Mouse (Mus musculus) midbrain, embryonic 16.5 days (tissue): ENCODE results near the gene Cldnd2. TPM values are rescaled to one million over a fixed set of nuclear protein-coding genes. Genes with fewer than 3 reads are reported as not detected.
"Not testable (repeated sequence)": the region's sequence is repeated elsewhere in the genome, so short reads cannot be mapped to it uniquely, and the experiment has no call there.

Experiments used
- ATAC-seq: fragments of 200-750 bp; cut with Nextera tagmentation; 2 replicates; pipeline ENCODE4 v1.8.0; 2017; ENCODE audit warnings: moderate TSS enrichment
- H3K27ac ChIP-seq: fragments of 300-500 bp; sonication (generic); 2 replicates; pipeline ENCODE4 v1.5.1; 2014; ENCODE audit warnings: mild to moderate bottlenecking, low read length, mixed read lengths
- H3K27me3 ChIP-seq: fragments of 300-500 bp; sonication (generic); 2 replicates; pipeline ENCODE4 v1.6.1; 2014; ENCODE audit warnings: low read depth, low read length, mixed read lengths; ENCODE audit not compliant: control insufficient read depth, insufficient read depth
- H3K36me3 ChIP-seq: fragments of 300-500 bp; sonication (generic); 2 replicates; pipeline ENCODE4 v1.6.1; 2014; ENCODE audit warnings: mild to moderate bottlenecking, low read length, moderate library complexity, mixed read lengths; ENCODE audit not compliant: control insufficient read depth, insufficient read depth
- H3K4me1 ChIP-seq: fragments of 300-500 bp; sonication (generic); 2 replicates; pipeline ENCODE4 v1.6.1; 2014; ENCODE audit warnings: mild to moderate bottlenecking, low read length, mixed read lengths; ENCODE audit not compliant: control insufficient read depth, insufficient read depth
- H3K4me2 ChIP-seq: fragments of 300-500 bp; sonication (generic); 2 replicates; pipeline ENCODE4 v1.6.1; 2014; ENCODE audit warnings: mild to moderate bottlenecking, low read length, mixed read lengths
- H3K4me3 ChIP-seq: fragments of 300-500 bp; sonication (generic); 2 replicates; pipeline ENCODE4 v1.5.1; 2014; ENCODE audit warnings: low read depth, mild to moderate bottlenecking, low read length, moderate library complexity, mixed read lengths
- H3K9ac ChIP-seq: fragments of 300-500 bp; sonication (generic); 2 replicates; pipeline ENCODE4 v1.6.1; 2014; ENCODE audit warnings: low read depth, low read length, mixed read lengths
- H3K9me3 ChIP-seq: fragments of 300-500 bp; sonication (generic); replicated peaks from 2 replicates; pipeline ENCODE4 v1.6.1; 2014; ENCODE audit warnings: mild to moderate bottlenecking, low read length, mixed read lengths; ENCODE audit not compliant: control insufficient read depth, poor library complexity, severe bottlenecking
- WGBS: fragments of 180-500 bp; shearing (Covaris S2); extraction: QIAGEN DNeasy Blood & Tissue Kit; methylation state at CpG from one replicate; pipeline ENCODE4 v1.1.7; 2014; 5-methylcytosine and 5-hydroxymethylcytosine counted together
- polyA plus RNA-seq: library from polyadenylated mRNA; unstranded; fragments of >200 nt; fragmentation: Nextera tagmentation; extraction: Ambion mirVana; gene quantifications from 2 replicates; pipeline ENCODE4 v1.2.1, GENCODE M21; 2015

Gene Cldnd2
- polyA plus RNA-seq: not detected in 2 replicates

DNA sequence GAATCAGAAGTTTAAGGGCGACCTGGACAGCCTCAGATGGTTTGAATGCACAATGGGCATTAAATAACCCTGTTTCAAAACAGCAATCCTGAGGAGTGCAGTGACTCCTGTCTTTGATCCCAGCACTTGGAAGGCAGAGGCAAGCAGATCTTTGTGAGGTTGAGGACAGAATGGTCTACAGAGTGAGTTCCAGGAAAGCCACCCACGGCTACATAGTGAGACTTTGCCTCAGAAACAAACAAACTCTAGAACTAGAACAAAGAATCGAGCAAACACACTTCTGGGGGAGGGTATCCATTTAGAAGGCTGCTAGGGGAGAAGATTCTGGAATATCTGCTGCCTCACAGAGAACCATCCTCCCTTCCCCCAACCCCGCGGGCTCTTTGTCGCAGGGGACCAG is at the start of gene Cldnd2:
Gene Cldnd2 (plus strand): TSS at position 301 of the 400 bp plus-strand sequence.
- no peaks in the 10 kb centered on the region for H3K27me3 ChIP-seq
- H3K36me3 ChIP-seq: no peaks in the 10 kb centered on the region
- no peak within 1 kb of the TSS for H3K27ac ChIP-seq
- H3K9ac ChIP-seq: no peak within 1 kb of the TSS
- no peak within 1 kb of the TSS for H3K4me2 ChIP-seq
- peaks cover 16% of the 10 kb centered on the region for H3K4me1 ChIP-seq
- WGBS: 82% methylated on average over 6 of the region's 6 CpGs
- no peak within 1 kb of the TSS for H3K4me3 ChIP-seq
- H3K9me3 ChIP-seq: no peaks in the 10 kb centered on the region
- no peak for ATAC-seq

- Histone ChIP-seq H3K9me3 (no peaks in the 10 kb centered on the region; the same call in 1 of the 2 replicates), H3K36me3 (no peaks in the 10 kb centered on the region), H3K4me3 (no peak overlapping the region), H3K4me1 (no peaks in the 10 kb centered on the region), H3K9ac (no peak overlapping the region), H3K27ac (no peak overlapping the region), H3K27me3 (no peaks in the 10 kb centered on the region), H3K4me2 (no peak overlapping the region)
- ATAC-seq: no peak
- 88% methylated on average over 8 of the region's 8 CpGs for WGBS
These were observed 48.0 kb upstream of the Cldnd2 start for GRCm38 (mm10) chr7:43392349-43393121.

GRCm38 (mm10) chr7:43399501-43399900 is 41.1 kb upstream of the Cldnd2 start:
- no peaks in the 10 kb centered on the region for H3K27me3 ChIP-seq
- ATAC-seq: no peak
- H3K27ac ChIP-seq: no peak overlapping the region
- H3K4me2 ChIP-seq: no peak overlapping the region
- no peaks in the 10 kb centered on the region for H3K9me3 ChIP-seq
- no peaks in the 10 kb centered on the region for H3K4me1 ChIP-seq
- H3K4me3 ChIP-seq: no peak overlapping the region
- no peak overlapping the region for H3K9ac ChIP-seq
- 73% methylated on average over 2 of the region's 2 CpGs for WGBS
- no peaks in the 10 kb centered on the region for H3K36me3 ChIP-seq

- Histone ChIP-seq H3K4me3 (no peak overlapping the region), H3K27me3 (no peaks in the 10 kb centered on the region), H3K9me3 (no peaks in the 10 kb centered on the region), H3K9ac (no peak overlapping the region), H3K4me1 (no peaks in the 10 kb centered on the region), H3K27ac (no peak overlapping the region), H3K36me3 (no peaks in the 10 kb centered on the region), H3K4me2 (no peak overlapping the region)
- ATAC-seq: no peak
- WGBS: 56% methylated on average over 2 of the region's 2 CpGs
These were observed 37.9 kb upstream of the Cldnd2 start for GRCm38 (mm10) chr7:43402718-43403117.

DNA sequence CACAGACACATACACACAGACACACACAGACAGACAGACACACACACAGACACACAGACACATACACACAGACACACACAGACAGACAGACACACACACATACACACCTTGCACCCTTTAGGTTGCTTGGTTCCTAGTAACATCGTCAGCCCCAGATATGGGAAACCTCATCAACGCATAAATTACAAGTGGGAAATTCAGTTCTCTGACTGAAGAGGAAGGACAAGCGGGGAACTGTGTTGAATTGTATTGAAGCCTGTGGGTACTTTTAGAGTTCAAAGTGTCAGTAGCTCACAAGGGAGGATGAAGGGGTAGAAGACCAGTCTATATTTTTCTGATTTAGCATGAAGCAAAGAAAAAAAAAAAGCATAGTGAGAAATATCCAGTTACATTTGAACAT is 33.0 kb upstream of the Cldnd2 start:
- Histone ChIP-seq H3K27ac (no peak overlapping the region), H3K9ac (no peak overlapping the region), H3K4me2 (no peak overlapping the region), H3K36me3 (no peaks in the 10 kb centered on the region), H3K4me3 (no peak overlapping the region), H3K9me3 (no peaks in the 10 kb centered on the region), H3K27me3 (no peaks in the 10 kb centered on the region), H3K4me1 (no peaks in the 10 kb centered on the region)
- WGBS: 90% methylated on average over 3 of the region's 3 CpGs
- ATAC-seq: no peak

DNA sequence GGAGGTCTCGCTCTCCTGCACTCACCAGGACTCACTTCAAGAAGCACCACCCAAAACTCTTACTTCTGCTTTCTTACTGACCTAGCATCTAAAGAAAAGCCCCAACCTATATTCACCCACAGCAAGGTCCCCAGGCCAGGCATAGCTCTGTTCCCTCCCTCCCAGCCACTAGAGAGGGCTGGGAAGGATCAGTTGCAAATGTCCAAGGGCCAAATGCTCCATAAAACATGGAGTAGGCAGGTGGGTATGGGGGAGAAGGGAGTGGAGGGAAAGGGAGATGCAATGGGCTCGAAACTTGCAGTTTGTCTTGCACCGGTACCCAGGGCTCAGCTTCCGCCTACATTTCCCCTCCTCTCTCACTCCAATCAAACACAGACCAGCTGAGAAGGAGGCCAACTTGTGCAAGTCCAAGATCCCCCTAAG is 32.4 kb upstream of the Cldnd2 start, which contains the start of gene Siglecg:
Gene Siglecg (plus strand): TSS at position 74 of the 423 bp plus-strand sequence.
- no peak for ATAC-seq
- Histone ChIP-seq H3K4me2 (no peak within 1 kb of the TSS), H3K4me3 (no peak within 1 kb of the TSS), H3K27ac (no peak within 1 kb of the TSS), H3K4me1 (no peaks in the 10 kb centered on the region), H3K27me3 (no peaks in the 10 kb centered on the region), H3K9me3 (no peaks in the 10 kb centered on the region), H3K36me3 (no peaks in the 10 kb centered on the region), H3K9ac (no peak within 1 kb of the TSS)
- 83% methylated on average over 4 of the region's 4 CpGs for WGBS

DNA sequence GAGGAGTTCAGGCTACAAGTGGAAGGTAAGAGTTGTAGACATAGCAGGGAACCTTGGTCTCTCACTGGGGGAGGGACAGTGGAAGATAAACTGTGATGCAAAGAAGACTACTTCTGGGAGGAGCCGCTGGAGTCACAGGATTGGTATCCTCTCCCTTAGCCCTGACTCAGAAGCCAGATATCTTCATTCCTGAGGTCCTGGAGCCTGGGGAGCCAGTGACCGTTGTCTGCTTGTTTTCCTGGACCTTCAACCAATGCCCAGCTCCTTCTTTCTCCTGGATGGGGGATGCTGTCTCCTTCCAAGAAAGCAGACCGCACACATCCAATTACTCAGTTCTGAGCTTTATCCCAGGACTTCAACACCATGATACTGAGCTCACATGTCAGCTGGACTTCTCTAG is 31.5 kb upstream of the Cldnd2 start:
- H3K4me3 ChIP-seq: no peak overlapping the region
- H3K27me3 ChIP-seq: no peaks in the 10 kb centered on the region
- H3K9me3 ChIP-seq: no peaks in the 10 kb centered on the region
- H3K36me3 ChIP-seq: no peaks in the 10 kb centered on the region
- no peak overlapping the region for H3K4me2 ChIP-seq
- H3K9ac ChIP-seq: no peak overlapping the region
- 79% methylated on average over 3 of the region's 3 CpGs for WGBS
- no peak for ATAC-seq
- no peaks in the 10 kb centered on the region for H3K4me1 ChIP-seq
- no peak overlapping the region for H3K27ac ChIP-seq

GRCm38 (mm10) chr7:43411724-43412123 is 28.9 kb upstream of the Cldnd2 start:
- not testable (repeated sequence) for H3K4me1 ChIP-seq, H3K4me3 ChIP-seq, H3K9me3 ChIP-seq, H3K36me3 ChIP-seq, H3K27me3 ChIP-seq, H3K27ac ChIP-seq, ATAC-seq, H3K9ac ChIP-seq, H3K4me2 ChIP-seq
- 61% methylated on average over 3 of the region's 4 CpGs for WGBS

- no peak overlapping the region for H3K27ac ChIP-seq
- H3K9me3 ChIP-seq: no peaks in the 10 kb centered on the region
- H3K27me3 ChIP-seq: no peaks in the 10 kb centered on the region
- ATAC-seq: no peak
- no peak overlapping the region for H3K4me3 ChIP-seq
- no peaks in the 10 kb centered on the region for H3K36me3 ChIP-seq
- no peaks in the 10 kb centered on the region for H3K4me1 ChIP-seq
- no peak overlapping the region for H3K9ac ChIP-seq
- 84% methylated on average over 10 of the region's 10 CpGs for WGBS
- H3K4me2 ChIP-seq: no peak overlapping the region
These were observed 23.3 kb upstream of the Cldnd2 start for GRCm38 (mm10) chr7:43417298-43417697.
